Mouse (Mus musculus) neural tube, embryonic 14.5 days (tissue): Measurements from ENCODE around the gene Prrc2a. TPM values are rescaled to one million over a fixed set of nuclear protein-coding genes. Genes with fewer than 3 reads are reported as not detected.
A peak's percentile ranks its signal among the peaks of the same experiment; 100 is the strongest.

Experiments used
- ATAC-seq: fragments of 200-750 bp; cut with Nextera tagmentation; 2 replicates; pipeline ENCODE4 v1.8.0; 2017; ENCODE audit warnings: low read depth, mild to moderate bottlenecking, moderate TSS enrichment, moderate library complexity
- H3K27ac ChIP-seq: fragments of 300-500 bp; sonication (generic); 2 replicates; pipeline ENCODE4 v1.5.1; 2014; ENCODE audit warnings: low read depth, mild to moderate bottlenecking, control low read depth, low read length, moderate library complexity, mixed read lengths
- H3K27me3 ChIP-seq: fragments of 300-500 bp; sonication (generic); 2 replicates; pipeline ENCODE4 v1.6.1; 2014; ENCODE audit warnings: low read length; ENCODE audit not compliant: control insufficient read depth, insufficient read depth
- H3K36me3 ChIP-seq: fragments of 300-500 bp; sonication (generic); 2 replicates; pipeline ENCODE4 v1.6.1; 2014; ENCODE audit warnings: low read length, mixed read lengths; ENCODE audit not compliant: control insufficient read depth, insufficient read depth
- H3K4me1 ChIP-seq: fragments of 300-500 bp; sonication (generic); 2 replicates; pipeline ENCODE4 v1.6.1; 2014; ENCODE audit warnings: low read length; ENCODE audit not compliant: control insufficient read depth, insufficient read depth
- H3K4me2 ChIP-seq: fragments of 300-500 bp; sonication (generic); 2 replicates; pipeline ENCODE4 v1.6.1; 2014; ENCODE audit warnings: mild to moderate bottlenecking, low read depth, low read length, control low read depth
- H3K4me3 ChIP-seq: fragments of 300-500 bp; sonication (generic); 2 replicates; pipeline ENCODE4 v1.5.1; 2014; ENCODE audit warnings: low read depth, low read length, control low read depth, mixed read lengths
- H3K9ac ChIP-seq: fragments of 300-500 bp; sonication (generic); replicated peaks from 2 replicates; pipeline ENCODE4 v1.6.1; 2014; ENCODE audit warnings: low read depth, mild to moderate bottlenecking, control low read depth, low read length, mixed read lengths
- H3K9me3 ChIP-seq: fragments of 300-500 bp; sonication (generic); 2 replicates; pipeline ENCODE4 v1.6.1; 2016; ENCODE audit warnings: low read length; ENCODE audit not compliant: control insufficient read depth
- WGBS: fragments of 180-500 bp; shearing (Covaris S2); extraction: QIAGEN DNeasy Blood & Tissue Kit; methylation state at CpG from one replicate; pipeline ENCODE4 v1.1.7; 2014; 5-methylcytosine and 5-hydroxymethylcytosine counted together
- polyA plus RNA-seq: library from polyadenylated mRNA; unstranded; fragments of >200 nt; fragmentation: Nextera tagmentation; extraction: Ambion mirVana; gene quantifications from 2 replicates; pipeline ENCODE4 v1.2.1, GENCODE M21; 2014

Gene Prrc2a
- polyA plus RNA-seq, 1 experiment from 2014 or later: 195 TPM

DNA sequence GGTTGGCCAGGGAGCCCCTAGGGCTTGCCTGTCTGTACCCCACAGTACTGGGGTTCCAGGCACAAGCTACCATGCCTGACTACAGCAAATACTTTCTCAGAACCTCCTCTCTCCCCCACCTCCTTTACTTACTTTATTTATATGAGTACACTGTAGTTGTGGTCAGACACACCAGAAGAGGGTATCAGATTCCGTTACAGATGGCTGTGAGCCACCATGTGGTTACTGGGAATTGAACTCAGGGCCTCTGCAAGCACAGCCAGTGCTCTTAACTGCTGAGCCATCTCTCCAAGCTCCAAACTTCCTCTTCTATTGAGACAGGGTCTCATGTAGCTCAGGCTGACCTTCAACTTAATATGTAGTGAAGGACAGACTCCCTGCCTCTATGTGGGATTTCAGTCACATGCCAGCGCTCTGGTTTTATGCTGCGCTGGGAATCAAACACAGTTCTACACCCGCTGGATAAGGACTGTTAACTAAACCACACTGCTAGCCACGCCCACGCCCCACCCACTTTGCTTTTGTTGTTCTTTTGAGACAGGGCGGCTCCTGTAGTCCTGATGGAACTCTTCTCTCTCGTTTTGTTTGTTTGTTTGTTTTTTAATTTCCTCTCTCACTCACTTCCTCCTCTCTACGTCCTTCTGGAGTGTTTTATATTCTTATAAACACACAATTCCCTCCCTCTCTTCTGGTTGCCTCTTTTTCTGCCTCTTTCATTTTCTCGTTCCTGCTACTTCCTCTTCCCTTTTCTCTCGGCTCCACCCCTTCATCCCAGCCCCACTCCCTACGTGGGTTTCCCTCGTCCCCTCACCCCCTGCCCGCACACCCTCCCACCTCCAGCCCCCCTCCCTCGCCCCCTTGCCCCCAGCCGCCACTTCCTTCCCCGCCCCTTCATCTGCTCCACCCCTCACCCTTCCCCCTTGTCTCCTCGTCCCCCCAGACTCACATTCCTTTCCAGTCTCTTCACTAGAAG is 21.2 kb upstream of the Prrc2a start:
- peak overlapping the region; percentile 49 for H3K4me2 ChIP-seq
- no peaks in the 10 kb centered on the region for H3K4me1 ChIP-seq
- H3K27me3 ChIP-seq: no peaks in the 10 kb centered on the region
- peak overlapping the region; percentile 13; the same call in 1 of the 2 replicates for H3K9ac ChIP-seq
- no peaks in the 10 kb centered on the region for H3K36me3 ChIP-seq
- 4% methylated on average over 18 of the region's 18 CpGs for WGBS
- peak overlapping the region; percentile 19 for H3K4me3 ChIP-seq
- no peaks in the 10 kb centered on the region for H3K9me3 ChIP-seq
- H3K27ac ChIP-seq: 0 out of 2 replicates have a peak overlapping the region, but pooled peaks have one; percentile 34
- peak; percentile 44 for ATAC-seq

- H3K4me1 ChIP-seq: no peaks in the 10 kb centered on the region
- H3K4me3 ChIP-seq: no peak overlapping the region
- H3K36me3 ChIP-seq: no peaks in the 10 kb centered on the region
- H3K9me3 ChIP-seq: no peaks in the 10 kb centered on the region; the same call in 1 of the 2 replicates
- no peaks in the 10 kb centered on the region for H3K27me3 ChIP-seq
- no peak overlapping the region for H3K27ac ChIP-seq
- H3K9ac ChIP-seq: no peak overlapping the region
- WGBS: 84% methylated on average over 5 of the region's 5 CpGs
- H3K4me2 ChIP-seq: no peak overlapping the region
- no peak for ATAC-seq
These were observed 15.4 kb upstream of the Prrc2a start for GRCm38 (mm10) chr17:35180093-35180492.

DNA sequence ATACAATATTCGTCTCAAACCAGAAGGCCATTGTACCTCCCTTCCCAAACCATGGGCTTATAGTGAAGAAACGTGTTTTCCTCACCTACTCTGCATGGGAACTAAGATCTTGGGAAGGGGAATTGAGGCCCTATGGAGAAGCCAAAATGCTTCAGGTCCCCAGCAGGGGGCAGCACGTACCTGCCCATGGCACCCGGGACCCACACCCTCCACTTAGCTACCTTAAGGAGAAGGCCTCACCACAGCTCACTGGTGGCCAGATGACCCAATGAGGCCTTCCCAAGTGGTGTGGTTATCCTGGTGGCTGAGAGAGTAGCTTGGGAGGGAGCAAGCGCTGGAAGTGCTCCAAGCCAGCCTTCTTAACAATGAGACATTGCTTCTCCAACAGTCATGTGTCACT is 13.8 kb upstream of the Prrc2a start:
- no peak overlapping the region for H3K27ac ChIP-seq
- H3K9ac ChIP-seq: no peak overlapping the region
- H3K4me1 ChIP-seq: no peaks in the 10 kb centered on the region
- 14% methylated on average over 5 of the region's 5 CpGs for WGBS
- no peaks in the 10 kb centered on the region; the same call in 1 of the 2 replicates for H3K9me3 ChIP-seq
- H3K36me3 ChIP-seq: no peaks in the 10 kb centered on the region
- H3K27me3 ChIP-seq: no peaks in the 10 kb centered on the region
- H3K4me2 ChIP-seq: no peak overlapping the region
- ATAC-seq: no peak; the same call in 1 of the 2 replicates
- no peak overlapping the region for H3K4me3 ChIP-seq

DNA sequence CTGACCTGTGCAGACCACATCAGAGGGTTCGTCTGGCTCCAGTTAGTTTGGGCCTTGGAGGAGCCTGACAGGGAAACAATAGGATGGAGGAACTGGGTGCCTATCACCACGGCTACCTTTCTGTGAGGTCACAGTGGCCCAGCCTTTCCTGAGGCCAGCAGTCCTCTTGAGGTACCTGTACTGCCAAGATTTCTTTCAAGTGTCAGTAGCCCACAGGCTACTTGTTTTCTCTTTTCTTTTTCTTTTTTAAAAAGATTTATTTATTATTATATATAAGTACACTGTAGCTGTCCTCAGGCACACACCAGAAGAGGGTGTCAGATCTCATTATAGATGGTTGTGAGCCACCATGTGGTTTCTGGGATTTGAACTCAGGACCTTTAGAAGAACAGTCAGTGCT is 11.3 kb upstream of the Prrc2a start, which contains the start of gene Aif1:
Aif1 (minus strand) TSS at position 101 of the 400 bp plus-strand sequence.
- 57% methylated on average over 2 of the region's 2 CpGs for WGBS
- no peaks in the 10 kb centered on the region for H3K36me3 ChIP-seq
- no peak within 1 kb of the TSS for H3K27ac ChIP-seq

DNA sequence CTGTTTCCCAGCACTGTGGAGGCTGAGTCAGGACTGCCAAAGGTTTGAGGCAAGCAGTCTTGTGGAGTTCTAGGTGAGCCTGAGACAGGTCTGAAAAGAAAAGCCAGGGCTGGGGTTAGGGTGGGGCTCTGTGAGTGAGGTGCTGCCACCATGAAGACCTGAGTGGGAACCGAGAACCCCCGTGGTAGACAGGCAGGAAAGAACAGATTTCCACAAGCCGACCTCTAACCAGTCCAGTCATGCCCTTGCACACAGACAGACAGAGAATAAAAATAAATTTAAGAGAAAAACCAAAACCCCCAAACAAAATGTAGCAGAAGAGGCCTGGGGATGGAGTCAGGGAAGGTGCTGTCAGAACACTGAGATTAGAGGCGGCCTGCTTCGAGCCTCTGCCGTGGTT is 10.7 kb upstream of the Prrc2a start:
- Histone ChIP-seq H3K4me1 (no peaks in the 10 kb centered on the region), H3K4me3 (no peak overlapping the region), H3K36me3 (no peaks in the 10 kb centered on the region), H3K27ac (no peak overlapping the region), H3K4me2 (no peak overlapping the region), H3K9ac (no peak overlapping the region), H3K9me3 (no peaks in the 10 kb centered on the region; the same call in 1 of the 2 replicates), H3K27me3 (no peaks in the 10 kb centered on the region)
- ATAC-seq: no peak
- WGBS: 83% methylated on average over 6 of the region's 6 CpGs

More for the DNA sequence above, 11.3 kb upstream of the Prrc2a start, which contains the start of gene Aif1:
- no peaks in the 10 kb centered on the region; the same call in 1 of the 2 replicates for H3K9me3 ChIP-seq
- no peak for ATAC-seq
- no peak within 1 kb of the TSS for H3K4me2 ChIP-seq
- H3K9ac ChIP-seq: no peak within 1 kb of the TSS
- H3K4me1 ChIP-seq: no peaks in the 10 kb centered on the region
- H3K4me3 ChIP-seq: no peak within 1 kb of the TSS
- H3K27me3 ChIP-seq: no peaks in the 10 kb centered on the region

DNA sequence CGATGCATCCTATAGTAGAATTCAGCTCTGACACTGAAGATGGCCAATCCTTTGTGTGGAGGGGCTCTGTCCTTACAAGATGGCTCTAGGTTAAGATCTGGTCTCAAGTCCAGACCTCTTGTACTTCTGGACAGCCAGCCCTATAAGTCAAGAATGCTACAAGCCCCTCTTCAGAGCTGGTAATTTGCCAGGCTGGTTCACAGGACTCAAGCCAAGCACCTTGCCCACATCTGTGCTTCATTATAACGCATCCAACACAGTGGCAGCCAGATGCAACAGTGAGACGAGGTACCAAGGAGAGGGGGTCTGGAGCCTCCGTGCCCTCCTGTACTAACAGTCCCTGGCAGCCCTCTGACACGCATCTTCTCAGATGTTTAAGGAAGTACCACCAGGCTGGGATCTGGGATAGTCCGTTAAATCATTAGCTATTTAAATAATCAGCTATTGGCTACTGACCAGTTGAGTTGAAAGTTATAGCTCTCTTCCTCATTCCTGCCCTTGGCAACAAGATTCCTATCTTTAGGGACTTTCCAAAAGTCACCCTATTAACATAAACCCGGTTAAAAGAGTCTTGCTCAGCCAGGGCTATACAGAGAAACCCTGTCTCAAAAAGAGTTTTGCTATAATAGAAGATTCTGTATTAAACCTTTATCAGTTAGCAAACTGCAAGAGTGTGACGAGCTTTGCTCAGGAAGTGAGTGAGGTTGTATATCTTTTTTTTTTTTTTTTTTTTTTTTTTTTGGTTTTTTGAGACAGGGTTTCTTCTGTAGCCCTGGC is 9.7 kb upstream of the Prrc2a start:
- no peaks in the 10 kb centered on the region; the same call in 1 of the 2 replicates for H3K9me3 ChIP-seq
- no peaks in the 10 kb centered on the region for H3K27me3 ChIP-seq
- H3K4me3 ChIP-seq: no peak overlapping the region
- no peaks in the 10 kb centered on the region for H3K4me1 ChIP-seq
- no peak overlapping the region for H3K27ac ChIP-seq
- no peak overlapping the region for H3K4me2 ChIP-seq
- ATAC-seq: no peak
- 76% methylated on average over 8 of the region's 8 CpGs for WGBS
- no peak overlapping the region for H3K9ac ChIP-seq
- H3K36me3 ChIP-seq: no peaks in the 10 kb centered on the region

DNA sequence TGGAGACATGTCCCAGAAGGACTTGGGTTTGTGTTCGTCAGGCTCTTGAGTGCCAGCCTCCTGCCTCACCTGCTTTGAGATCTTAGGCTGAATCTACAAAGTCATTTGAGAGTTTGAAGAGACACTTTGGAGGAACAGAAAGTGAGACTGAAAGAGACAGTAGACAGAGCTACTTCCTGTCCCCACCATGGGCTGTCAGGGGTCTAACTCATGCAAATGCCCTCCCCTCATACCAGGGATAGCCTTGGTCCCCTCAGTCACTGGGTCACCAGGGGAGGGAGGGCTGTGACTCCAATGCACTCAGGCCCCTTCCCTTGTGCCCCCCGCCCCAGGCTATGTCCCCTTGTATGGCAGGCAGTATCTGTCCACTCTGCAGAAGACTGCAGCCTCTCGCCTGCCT is 8.6 kb upstream of the Prrc2a start:
- Histone ChIP-seq H3K4me3 (no peak overlapping the region), H3K27me3 (no peaks in the 10 kb centered on the region), H3K4me2 (no peak overlapping the region), H3K9me3 (no peaks in the 10 kb centered on the region; the same call in 1 of the 2 replicates), H3K4me1 (no peaks in the 10 kb centered on the region), H3K27ac (no peak overlapping the region), H3K36me3 (no peaks in the 10 kb centered on the region), H3K9ac (no peak overlapping the region)
- WGBS: 80% methylated on average over 3 of the region's 3 CpGs
- no peak for ATAC-seq

- H3K9me3 ChIP-seq: no peaks in the 10 kb centered on the region; the same call in 1 of the 2 replicates
- no peak overlapping the region for H3K27ac ChIP-seq
- no peak overlapping the region for H3K4me3 ChIP-seq
- no peaks in the 10 kb centered on the region for H3K36me3 ChIP-seq
- ATAC-seq: no peak
- no peaks in the 10 kb centered on the region for H3K27me3 ChIP-seq
- no peaks in the 10 kb centered on the region for H3K4me1 ChIP-seq
- no peak overlapping the region for H3K4me2 ChIP-seq
- 74% methylated on average over 11 of the region's 11 CpGs for WGBS
- no peak overlapping the region for H3K9ac ChIP-seq
These were observed 7.9 kb upstream of the Prrc2a start for GRCm38 (mm10) chr17:35172445-35173234.
